Mouse (Mus musculus) urinary bladder, postnatal 25 days (tissue): ENCODE results near the gene Pabpn1l.

ENCODE experiments used
- DNase-seq: peaks from one replicate; pipeline ENCODE4 v3.0.0; 2022; ENCODE audit warnings: low spot score

Gene Pabpn1l

DNA sequence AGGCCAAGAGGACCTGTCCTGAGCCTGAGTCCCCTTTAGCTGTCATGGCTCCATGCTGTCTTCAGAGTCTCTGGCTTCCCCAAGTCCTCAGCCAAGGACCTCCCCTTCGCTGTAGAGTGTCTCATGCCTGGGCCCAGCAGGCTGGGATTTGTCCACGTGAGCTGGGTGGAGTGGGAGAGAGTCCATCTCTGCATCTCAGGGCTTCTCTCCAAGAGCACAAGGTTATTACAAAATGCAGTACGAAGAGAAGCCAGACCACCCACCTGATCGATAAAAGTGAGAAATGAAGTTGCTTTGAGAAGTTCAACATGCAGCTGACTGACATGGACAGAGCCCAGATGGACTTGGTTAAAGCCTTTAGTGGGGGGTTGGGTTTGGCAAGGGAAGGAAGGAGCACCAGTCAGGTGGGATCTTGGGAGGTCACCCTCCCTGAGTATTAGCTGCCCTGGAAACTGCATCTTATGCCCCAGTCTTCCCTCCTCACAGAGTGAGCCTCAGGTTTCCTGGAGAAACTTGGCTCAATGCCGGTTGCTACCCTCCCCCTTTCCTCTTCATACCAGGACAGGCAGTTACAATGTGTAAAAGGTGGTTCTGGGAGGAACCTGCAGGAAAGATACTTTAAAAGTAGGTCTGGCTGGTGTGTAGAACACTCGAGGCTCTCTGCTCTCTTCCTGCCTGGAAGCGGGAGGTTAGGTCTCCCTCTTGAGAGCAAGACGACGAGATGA, 6.2 kb downstream of the Pabpn1l start:
- no peak for DNase-seq

DNA sequence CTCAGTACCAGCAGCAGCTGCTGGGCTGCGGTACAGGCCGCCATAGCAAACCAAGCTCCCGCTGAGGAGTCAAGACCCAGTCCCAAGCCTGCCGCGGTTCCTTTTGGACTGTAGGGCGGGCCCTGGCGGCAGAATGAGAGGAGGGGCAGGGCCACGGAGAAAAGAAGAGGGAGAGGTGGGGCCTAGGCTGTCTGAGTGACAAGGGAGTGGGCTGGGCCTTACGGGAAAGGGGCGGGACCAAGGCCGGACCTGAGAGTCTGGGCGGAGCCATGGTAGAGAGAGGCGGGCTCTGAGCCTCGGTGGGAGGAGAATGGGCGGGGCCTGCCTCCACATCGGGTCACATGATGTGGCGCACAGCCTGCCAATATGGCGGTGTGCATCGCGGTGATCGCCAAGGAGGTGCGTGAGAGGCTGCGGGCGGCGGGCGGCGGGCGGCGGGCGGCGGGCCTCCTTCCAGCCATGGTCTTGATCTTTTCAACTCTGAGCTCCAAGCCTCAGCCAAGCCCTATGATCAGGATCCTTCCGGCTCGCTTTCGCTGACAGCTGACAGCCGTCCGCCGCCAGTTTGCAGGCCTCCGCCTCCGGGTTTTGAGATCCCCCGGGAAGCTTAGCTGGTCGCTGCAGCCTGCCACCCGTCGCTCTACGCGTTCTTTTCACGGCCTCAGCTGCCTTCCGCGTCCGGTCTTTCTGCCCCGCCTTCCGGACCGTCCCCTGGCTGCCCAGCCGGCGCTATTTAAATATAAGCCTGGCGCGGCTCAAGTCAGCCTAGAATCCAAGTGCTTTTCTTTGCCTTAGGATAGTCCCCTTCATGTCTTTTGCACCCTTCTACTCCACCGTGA, 11.0 kb downstream of the Pabpn1l start, which contains the start of the genes Galns and Trappc2l:
TSS of gene Galns (minus strand) at position 169 of the 839 bp plus-strand sequence.
TSS of gene Trappc2l (plus strand) at position 346 of the 839 bp plus-strand sequence.
- peak; percentile 94 for DNase-seq

DNA sequence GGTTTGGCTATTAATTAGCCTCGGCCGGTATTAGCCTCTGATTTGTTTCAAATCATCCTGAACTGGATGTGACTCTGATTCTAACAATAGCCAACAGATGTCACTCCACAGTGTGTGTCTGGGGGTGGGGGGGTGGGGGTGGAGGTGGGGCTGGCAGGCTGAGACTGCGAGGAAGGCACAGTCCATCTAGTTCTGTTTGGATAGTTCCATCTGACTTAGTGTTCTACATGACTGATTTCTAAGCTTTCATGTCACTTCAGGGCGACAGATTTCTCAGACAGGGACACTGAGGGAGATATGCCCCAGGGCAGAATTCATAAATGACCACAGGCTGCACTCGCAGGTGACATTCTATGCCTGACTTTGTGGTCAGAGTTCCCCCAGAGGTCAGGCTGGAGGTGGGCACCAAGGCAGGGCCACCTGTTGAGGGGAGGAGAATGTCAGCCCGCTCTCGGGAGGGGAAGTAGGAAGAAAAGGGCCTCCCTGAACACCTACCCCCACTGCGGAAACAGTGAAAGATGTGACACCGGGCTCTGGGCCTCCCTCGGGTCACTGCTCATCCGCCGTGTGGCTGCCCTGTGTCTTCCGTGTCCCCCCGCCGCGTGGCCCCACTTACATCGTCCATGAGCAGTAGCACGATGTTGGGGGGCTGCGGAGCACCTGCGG, 11.8 kb downstream of the Pabpn1l start:
- DNase-seq = no peak

DNA sequence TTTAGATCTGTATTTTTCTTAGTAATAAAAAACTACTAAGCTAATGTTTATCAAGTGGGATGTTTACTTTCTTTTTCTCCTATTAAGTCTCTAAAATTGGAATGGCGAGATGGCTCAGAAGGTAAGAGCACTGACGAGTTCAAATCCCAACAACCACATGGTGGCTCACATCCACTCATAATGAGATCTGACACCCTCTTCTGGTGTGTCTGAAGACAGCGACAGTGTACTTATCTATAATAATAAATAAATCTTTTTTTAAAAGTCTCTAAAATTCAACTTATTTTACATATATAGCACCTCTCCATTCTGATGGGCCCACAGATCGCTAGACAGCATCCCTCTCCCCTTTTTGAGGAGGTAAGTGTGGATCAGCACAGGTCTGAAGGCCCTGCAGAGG, 12.3 kb downstream of the Pabpn1l start:
- DNase-seq = no peak

DNA sequence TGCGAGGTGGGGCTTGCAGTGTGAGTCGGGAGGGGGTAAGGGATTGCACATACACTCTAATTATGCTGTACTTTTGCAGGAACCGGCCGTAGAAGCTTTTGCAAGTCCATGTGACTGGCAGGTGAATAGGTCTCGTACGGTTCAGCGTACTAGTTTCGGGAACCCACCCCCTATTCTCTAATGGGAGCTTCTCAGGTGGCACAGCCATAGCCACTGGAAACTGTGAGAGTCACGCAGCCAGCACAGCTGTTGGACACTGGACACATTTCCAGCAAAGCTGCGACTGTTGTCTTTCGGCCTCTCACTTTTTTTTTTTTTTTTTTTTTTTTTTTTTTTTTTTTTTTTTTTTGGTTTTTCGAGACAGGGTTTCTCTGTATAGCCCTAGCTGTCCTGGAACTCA, 15.7 kb downstream of the Pabpn1l start:
- DNase-seq = no peak

GRCm38 (mm10) chr8:122605367-122605766, 17.2 kb downstream of the Pabpn1l start:
- DNase-seq = no peak

GRCm38 (mm10) chr8:122604640-122605039, 17.9 kb downstream of the Pabpn1l start:
- no peak for DNase-seq

GRCm38 (mm10) chr8:122600666-122601065, 21.9 kb downstream of the Pabpn1l start:
- DNase-seq = no peak

- no peak for DNase-seq
Observed at GRCm38 (mm10) chr8:122596031-122596430, 26.5 kb downstream of the Pabpn1l start.

- DNase-seq = no peak
Observed at GRCm38 (mm10) chr8:122593783-122594507, 28.6 kb downstream of the Pabpn1l start.

DNA sequence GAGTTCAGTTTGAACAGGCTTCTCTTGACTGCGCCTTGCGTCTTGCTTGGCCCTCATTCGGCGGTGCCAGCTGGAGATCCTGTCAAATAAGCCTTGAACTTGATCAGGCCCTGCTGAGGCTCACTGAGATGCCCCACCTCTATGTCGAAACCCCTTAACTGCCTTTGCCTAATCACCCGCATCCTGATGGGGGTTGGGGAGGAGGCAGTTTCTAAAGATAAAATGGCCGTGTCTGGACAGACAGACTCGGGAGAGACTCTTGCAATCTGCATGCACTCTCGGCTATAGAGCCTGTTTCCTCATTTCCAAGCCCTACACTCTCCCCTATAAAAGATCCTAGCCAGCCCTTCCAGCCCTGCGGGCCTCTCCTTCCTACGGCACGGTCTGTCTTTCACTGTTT, 29.3 kb downstream of the Pabpn1l start:
- no peak for DNase-seq

GRCm38 (mm10) chr8:122586749-122587148, 35.8 kb downstream of the Pabpn1l start:
- no peak for DNase-seq

- no peak for DNase-seq
Observed at GRCm38 (mm10) chr8:122586171-122586570, 36.4 kb downstream of the Pabpn1l start.

- DNase-seq = no peak
Observed at GRCm38 (mm10) chr8:122585411-122585891, 37.1 kb downstream of the Pabpn1l start.

GRCm38 (mm10) chr8:122584981-122585380, 37.6 kb downstream of the Pabpn1l start:
- no peak for DNase-seq

- no peak for DNase-seq
Observed at GRCm38 (mm10) chr8:122580926-122581325, 41.6 kb downstream of the Pabpn1l start.

GRCm38 (mm10) chr8:122579196-122579595, 43.3 kb downstream of the Pabpn1l start:
- no peak for DNase-seq

DNA sequence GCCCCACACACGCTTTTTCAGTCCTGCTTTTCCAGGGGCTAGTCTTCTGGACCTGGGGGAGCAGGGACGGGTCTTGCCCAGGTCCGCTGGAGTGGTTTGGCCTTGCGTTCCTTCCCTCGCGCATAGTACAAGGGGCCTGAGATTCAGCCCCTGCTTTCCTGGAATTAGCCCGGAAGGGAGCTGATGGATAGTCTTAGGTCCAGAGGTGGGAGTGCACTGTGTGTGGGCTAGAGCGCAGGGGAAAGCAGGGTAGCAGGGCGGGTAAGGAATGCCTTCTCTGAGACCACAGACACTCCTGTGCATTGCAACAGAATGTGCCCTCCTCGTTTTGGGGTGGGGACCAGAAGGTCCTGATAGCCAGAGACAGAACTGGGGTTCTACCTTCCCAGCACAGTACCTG, 45.4 kb downstream of the Pabpn1l start:
- DNase-seq = no peak

DNA sequence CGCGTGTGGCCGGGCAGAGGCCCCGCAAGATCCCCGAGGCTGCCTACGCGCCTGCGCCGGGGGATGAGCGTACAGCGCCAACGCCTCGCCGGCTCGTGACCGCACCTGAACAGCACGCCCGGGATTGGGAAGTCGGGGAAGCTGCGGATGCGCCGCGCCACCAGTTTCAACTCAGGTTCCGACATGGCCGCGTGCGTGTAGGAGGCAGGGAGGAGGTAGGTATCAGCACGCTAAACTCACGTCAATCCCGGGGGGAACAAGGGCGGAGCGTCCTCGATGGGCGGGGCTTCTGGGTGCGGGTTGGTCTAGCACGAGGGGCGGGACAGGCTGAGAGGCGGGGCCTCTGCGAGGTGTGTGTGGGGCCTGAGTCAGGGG, 45.9 kb downstream of the Pabpn1l start, which contains the start of gene Aprt:
TSS of gene Aprt (minus strand) at position 262 of the 375 bp plus-strand sequence.
- peak; percentile 97 for DNase-seq

- DNase-seq = no peak
Observed at GRCm38 (mm10) chr8:122575735-122576647, 46.5 kb downstream of the Pabpn1l start.

DNA sequence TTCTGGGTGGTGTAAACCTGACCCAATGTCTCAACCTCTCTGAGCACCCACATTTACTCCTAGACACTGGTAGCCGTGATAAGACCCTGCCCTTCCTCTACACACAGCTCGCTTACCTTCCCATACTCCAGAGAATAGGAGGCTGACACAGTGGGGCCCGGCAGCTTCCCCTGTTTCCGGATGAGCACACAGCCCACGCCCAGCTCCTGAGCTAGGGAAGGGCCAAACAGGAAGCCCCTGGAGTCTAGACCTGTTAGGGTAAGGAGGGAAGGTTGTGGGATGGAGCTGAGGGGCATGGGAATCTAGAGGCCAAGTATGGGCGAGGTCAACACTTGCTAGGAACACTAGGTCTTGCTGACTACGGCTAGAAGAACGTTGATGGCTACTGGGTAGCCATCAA, 47.3 kb downstream of the Pabpn1l start:
- DNase-seq = no peak
